Mouse (Mus musculus) hindbrain, embryonic 10.5 days (tissue): ENCODE data around the gene Ildr2. TPM values are rescaled to one million over a fixed set of nuclear protein-coding genes. Genes with fewer than 3 reads are reported as not detected.

Experiments
- DNase-seq: peaks from one replicate; pipeline ENCODE4 v3.0.0-alpha.2; 2017; ENCODE audit warnings: low spot score
- H3K27ac ChIP-seq: fragments of 300-500 bp; sonication (generic); 2 replicates; pipeline ENCODE4 v1.5.1; 2016; ENCODE audit warnings: mild to moderate bottlenecking, moderate library complexity
- H3K27me3 ChIP-seq: fragments of 300-500 bp; sonication (generic); 2 replicates; pipeline ENCODE4 v1.6.1; 2016; ENCODE audit warnings: mild to moderate bottlenecking; ENCODE audit not compliant: poor library complexity, insufficient read depth, severe bottlenecking
- H3K36me3 ChIP-seq: fragments of 300-500 bp; sonication (generic); 2 replicates; pipeline ENCODE4 v1.6.1; 2016; ENCODE audit warnings: mild to moderate bottlenecking, moderate library complexity
- H3K4me1 ChIP-seq: fragments of 300-500 bp; sonication (generic); replicated peaks from 2 replicates; pipeline ENCODE4 v1.6.1; 2016; ENCODE audit warnings: mild to moderate bottlenecking
- H3K4me3 ChIP-seq: fragments of 300-500 bp; sonication (generic); 2 replicates; pipeline ENCODE4 v1.5.1; 2016; ENCODE audit warnings: mild to moderate bottlenecking, moderate library complexity
- H3K9me3 ChIP-seq: fragments of 300-500 bp; sonication (generic); 2 replicates; pipeline ENCODE4 v1.6.1; 2016; ENCODE audit warnings: mild to moderate bottlenecking, moderate library complexity
- WGBS: fragments of 180-500 bp; shearing (Covaris S2); methylation state at CpG from one replicate; pipeline ENCODE4 v1.1.7; 2016; 5-methylcytosine and 5-hydroxymethylcytosine counted together
- polyA plus RNA-seq: library from polyadenylated mRNA; unstranded; fragments of >200 nt; fragmentation: Nextera tagmentation; extraction: Ambion mirVana; gene quantifications from 2 replicates; pipeline ENCODE4 v1.2.1, GENCODE M21; 2016

Gene Ildr2
- polyA plus RNA-seq, 1 experiment from 2014 or later = 6.3 TPM

- H3K4me3 ChIP-seq = no peak overlapping the region
- WGBS = 78% methylated on average over 11 of the region's 11 CpGs
- peaks cover 7% of the 10 kb centered on the region; the same call in 1 of the 2 replicates for H3K4me1 ChIP-seq
- no peaks in the 10 kb centered on the region for H3K9me3 ChIP-seq
- H3K27me3 ChIP-seq = no peaks in the 10 kb centered on the region
- DNase-seq = peak; percentile 18
- H3K27ac ChIP-seq = no peak overlapping the region
- no peaks in the 10 kb centered on the region for H3K36me3 ChIP-seq
These were observed 95.8 kb downstream of the Ildr2 start for GRCm38 (mm10) chr1:166349751-166350150.

DNA sequence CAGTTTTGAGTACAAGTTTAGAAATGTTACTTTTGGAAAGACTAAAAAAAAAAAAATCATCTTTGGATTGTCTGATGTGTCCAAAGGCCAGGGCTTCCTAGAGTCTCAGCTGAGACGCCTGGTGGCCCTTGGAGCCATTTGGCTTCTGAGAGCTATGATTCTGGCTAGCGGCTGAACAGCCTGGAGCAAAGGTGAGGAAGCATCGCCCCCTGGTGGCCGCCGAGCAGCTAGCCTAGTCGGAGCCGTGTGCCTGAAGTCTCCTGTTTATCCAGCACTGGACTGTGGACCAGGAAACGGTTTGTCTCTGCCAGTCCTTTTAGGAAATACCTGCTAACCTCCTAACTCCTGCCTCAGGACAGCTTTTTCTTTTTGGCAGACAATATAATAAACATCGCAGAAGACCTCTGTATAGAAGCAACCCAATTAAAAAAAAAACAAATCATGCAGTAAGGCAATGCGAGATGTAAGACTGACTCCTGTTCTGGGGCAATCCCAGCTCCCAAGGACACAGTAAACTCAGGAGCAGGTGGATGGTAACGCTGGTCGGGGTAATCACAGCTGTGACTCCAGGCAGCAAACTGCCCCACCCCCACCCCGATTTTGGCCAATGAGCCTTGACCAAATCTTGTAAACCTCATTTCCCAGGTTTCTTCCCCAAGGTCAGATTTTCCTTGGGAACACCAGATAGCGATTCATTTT, 106.4 kb downstream of the Ildr2 start:
- no peak overlapping the region for H3K27ac ChIP-seq

GRCm38 (mm10) chr1:166360896-166361295, 107.0 kb downstream of the Ildr2 start:
- no peak overlapping the region for H3K4me3 ChIP-seq
- no peak overlapping the region for H3K27ac ChIP-seq
- no peaks in the 10 kb centered on the region for H3K4me1 ChIP-seq
- no peaks in the 10 kb centered on the region for H3K27me3 ChIP-seq
- 81% methylated on average over 5 of the region's 5 CpGs for WGBS
- no peaks in the 10 kb centered on the region for H3K36me3 ChIP-seq
- H3K9me3 ChIP-seq = no peaks in the 10 kb centered on the region
- no peak for DNase-seq

More for the DNA sequence above, 106.4 kb downstream of the Ildr2 start:
- WGBS = 27% methylated on average over 14 of the region's 14 CpGs
- Histone ChIP-seq H3K4me1 (no peaks in the 10 kb centered on the region), H3K27me3 (no peaks in the 10 kb centered on the region), H3K9me3 (no peaks in the 10 kb centered on the region), H3K36me3 (no peaks in the 10 kb centered on the region), H3K4me3 (no peak overlapping the region)
- DNase-seq = peak; percentile 87

- H3K4me1 ChIP-seq = no peaks in the 10 kb centered on the region
These were observed 107.9 kb downstream of the Ildr2 start for GRCm38 (mm10) chr1:166361842-166362241.

DNA sequence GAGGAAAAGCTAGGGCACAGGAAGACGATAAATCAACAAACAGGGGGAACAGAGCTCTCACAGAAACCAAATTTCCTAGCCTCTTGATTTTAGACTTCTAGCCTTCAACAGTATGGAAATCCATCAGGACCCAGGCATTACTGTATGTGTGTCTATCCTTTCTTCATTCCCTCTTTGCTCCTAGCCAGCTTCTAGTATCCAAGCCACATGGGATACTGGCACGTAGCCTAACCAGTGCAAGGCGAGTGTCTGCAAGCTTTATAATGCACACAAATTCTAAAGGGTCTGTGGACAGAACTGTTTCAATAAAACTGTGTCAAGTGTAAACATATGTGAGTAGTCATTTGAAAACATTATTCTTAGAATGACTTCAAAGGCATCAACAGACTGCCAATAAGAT, 108.7 kb downstream of the Ildr2 start:
- no peak for DNase-seq
- WGBS = 86% methylated on average over 3 of the region's 3 CpGs
- H3K27ac ChIP-seq = no peak overlapping the region

More at GRCm38 (mm10) chr1:166361842-166362241, 107.9 kb downstream of the Ildr2 start:
- 76% methylated on average over 3 of the region's 3 CpGs for WGBS
- no peak for DNase-seq
- no peaks in the 10 kb centered on the region for H3K9me3 ChIP-seq
- H3K27ac ChIP-seq = no peak overlapping the region
- H3K27me3 ChIP-seq = no peaks in the 10 kb centered on the region
- H3K36me3 ChIP-seq = no peaks in the 10 kb centered on the region
- no peak overlapping the region for H3K4me3 ChIP-seq

DNA sequence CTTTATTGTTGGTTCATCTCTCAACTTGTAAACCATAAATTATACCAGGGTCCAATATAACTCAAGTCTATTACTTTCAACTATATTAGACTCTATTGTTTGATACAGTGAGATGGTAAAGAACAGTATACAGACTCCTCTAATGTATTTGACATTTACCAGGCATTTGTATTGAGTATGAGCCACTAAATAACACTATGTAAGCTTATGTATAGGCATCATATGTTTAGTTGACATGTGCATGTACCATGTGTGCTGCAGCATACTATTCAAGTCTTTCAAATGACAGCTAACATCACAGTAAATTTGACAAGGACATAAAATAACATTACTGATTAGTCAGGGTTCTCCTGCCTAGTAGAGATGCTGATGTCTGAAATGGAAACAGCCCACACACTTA, 109.2 kb downstream of the Ildr2 start:
- Histone ChIP-seq H3K4me3 (no peak overlapping the region), H3K9me3 (no peaks in the 10 kb centered on the region), H3K27ac (no peak overlapping the region), H3K36me3 (no peaks in the 10 kb centered on the region), H3K4me1 (no peaks in the 10 kb centered on the region), H3K27me3 (no peaks in the 10 kb centered on the region)
- no peak for DNase-seq

More for the DNA sequence above, 108.7 kb downstream of the Ildr2 start:
- Histone ChIP-seq H3K4me3 (no peak overlapping the region), H3K4me1 (no peaks in the 10 kb centered on the region), H3K27me3 (no peaks in the 10 kb centered on the region), H3K9me3 (no peaks in the 10 kb centered on the region), H3K36me3 (no peaks in the 10 kb centered on the region)

Other genes with a start within 250 kb of the Ildr2 start
- 2.5 and 3.0 TPM in 2 replicates for gene Dusp27, start 126.2 kb upstream of the Ildr2 start, polyA plus RNA-seq
- gene Gpa33, start 123.9 kb upstream of the Ildr2 start, polyA plus RNA-seq = 0.16 and 0.22 TPM in 2 replicates
- 0.09 TPM in 1 of 2 replicates, not detected in the other for gene Mael, start 15.4 kb upstream of the Ildr2 start, polyA plus RNA-seq
- gene Tada1, start 125.0 kb downstream of the Ildr2 start, polyA plus RNA-seq = 58.7 and 60.3 TPM in 2 replicates
- gene Pogk, start 155.7 kb downstream of the Ildr2 start, polyA plus RNA-seq = 27.7 and 33.2 TPM in 2 replicates
- not detected in 2 replicates for gene Gm4846, start 243.4 kb downstream of the Ildr2 start, polyA plus RNA-seq